Mouse (Mus musculus) cortical plate, adult 2 months (tissue): ENCODE measurements at regions not wholly inside any gene's neighbourhood (a gene's known extent, or its start where the extent isn't known, plus 50 kb on each side); places are given as distances from the start of the nearest gene placed in this dataset.
A peak's percentile ranks its signal among the peaks of the same experiment; 100 is the strongest.

Experiments
- H3K27ac ChIP-seq: fragments of 200-500 bp; 2 replicates; pipeline ENCODE4 v1.5.1; 2012; ENCODE audit warnings: low read length, control low read depth, inconsistent platforms; ENCODE audit not compliant: insufficient read depth
- H3K4me1 ChIP-seq: fragments of 200-500 bp; 2 replicates; pipeline ENCODE4 v1.6.1; 2011; ENCODE audit warnings: low read length; ENCODE audit not compliant: control insufficient read depth, insufficient read depth
- H3K4me3 ChIP-seq: fragments of 200-500 bp; 2 replicates; pipeline ENCODE4 v1.5.1; 2011; ENCODE audit warnings: mild to moderate bottlenecking, low read length, control low read depth; ENCODE audit not compliant: insufficient read depth
- CTCF ChIP-seq: fragments of 200-500 bp; IDR thresholded peaks from 2 replicates; pipeline ENCODE4 v1.5.1; 2011; ENCODE audit warnings: mild to moderate bottlenecking, control low read depth, low read length; ENCODE audit not compliant: insufficient read depth; ENCODE audit errors: extremely low read depth
- POLR2A ChIP-seq: fragments of 200-500 bp; IDR thresholded peaks from 2 replicates; pipeline ENCODE4 v1.6.1; 2011; ENCODE audit warnings: mild to moderate bottlenecking, low read length, control low read depth; ENCODE audit not compliant: insufficient read depth; ENCODE audit errors: extremely low read depth

DNA sequence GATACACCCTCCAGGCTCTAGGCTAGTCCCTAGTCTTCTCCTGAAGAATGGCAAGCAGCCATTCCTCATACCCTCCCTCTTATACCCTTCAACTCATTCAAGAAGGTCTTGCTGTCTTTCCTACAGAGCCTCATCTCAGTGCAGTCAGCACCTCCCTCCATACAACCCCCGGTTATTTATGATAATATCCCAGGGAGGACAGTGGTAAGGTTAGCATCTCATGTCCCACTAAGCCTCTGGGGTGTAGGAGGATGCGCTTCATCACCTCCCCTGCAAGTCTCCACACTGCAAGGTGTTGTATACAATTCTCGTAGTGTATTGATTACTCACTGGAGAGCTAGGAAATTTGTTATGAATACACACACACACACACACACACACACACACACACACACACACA lies 80.2 kb upstream of the Shisa6 start:
- H3K4me1 ChIP-seq: no peaks in the 10 kb centered on the region
- H3K4me3 ChIP-seq: no peak overlapping the region
- TF ChIP-seq POLR2A: no peak
- no peak for TF ChIP-seq CTCF
- no peak overlapping the region for H3K27ac ChIP-seq

- H3K4me1 ChIP-seq: no peaks in the 10 kb centered on the region
- TF ChIP-seq POLR2A: no peak
- no peak overlapping the region for H3K27ac ChIP-seq
- H3K4me3 ChIP-seq: no peak overlapping the region
These were observed 80.9 kb upstream of the Shisa6 start for GRCm38 (mm10) chr11:66606646-66607045.

GRCm38 (mm10) chr11:66609733-66610132 lies 84.0 kb upstream of the Shisa6 start:
- Histone ChIP-seq H3K4me3 (no peak overlapping the region), H3K4me1 (no peaks in the 10 kb centered on the region), H3K27ac (no peak overlapping the region)
- TF ChIP-seq POLR2A (no peak), CTCF (no peak)

GRCm38 (mm10) chr11:66613150-66613549 lies 87.4 kb upstream of the Shisa6 start:
- H3K4me1 ChIP-seq: no peaks in the 10 kb centered on the region
- H3K4me3 ChIP-seq: no peak overlapping the region
- no peak overlapping the region for H3K27ac ChIP-seq
- TF ChIP-seq CTCF: peak; percentile 53
- no peak for TF ChIP-seq POLR2A

DNA sequence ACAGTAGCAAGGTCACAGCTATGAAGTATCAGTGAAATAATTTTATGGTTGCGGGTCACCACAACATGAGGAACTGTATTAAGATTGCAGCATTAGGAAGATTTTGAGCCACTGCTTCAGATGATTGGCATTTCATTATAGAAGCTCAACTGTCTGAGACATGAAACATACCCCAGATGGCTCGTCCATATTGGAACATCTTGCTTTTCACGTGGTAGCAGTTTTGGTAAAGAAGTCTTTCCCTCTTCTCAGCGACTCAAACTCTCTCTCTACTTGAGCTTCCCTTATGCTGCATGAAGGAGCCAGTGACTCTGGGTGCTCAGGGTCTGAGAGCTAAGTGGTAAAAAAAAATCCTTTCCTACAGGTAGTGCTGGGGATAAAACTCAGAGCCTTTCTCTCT lies 99.7 kb upstream of the Shisa6 start:
- TF ChIP-seq POLR2A: no peak
- Histone ChIP-seq H3K4me3 (no peak overlapping the region), H3K4me1 (no peaks in the 10 kb centered on the region), H3K27ac (no peak overlapping the region)

- Histone ChIP-seq H3K27ac (no peak overlapping the region), H3K4me1 (no peaks in the 10 kb centered on the region), H3K4me3 (no peak overlapping the region)
- no peak for TF ChIP-seq CTCF
These were observed 131.0 kb upstream of the Shisa6 start for GRCm38 (mm10) chr11:66656810-66657209.

- no peak overlapping the region for H3K4me3 ChIP-seq
- H3K4me1 ChIP-seq: no peaks in the 10 kb centered on the region; the same call in 1 of the 2 replicates
- no peak overlapping the region for H3K27ac ChIP-seq
- TF ChIP-seq CTCF: no peak
- no peak for TF ChIP-seq POLR2A
These were observed 148.8 kb upstream of the Shisa6 start for GRCm38 (mm10) chr11:66674581-66674980.

DNA sequence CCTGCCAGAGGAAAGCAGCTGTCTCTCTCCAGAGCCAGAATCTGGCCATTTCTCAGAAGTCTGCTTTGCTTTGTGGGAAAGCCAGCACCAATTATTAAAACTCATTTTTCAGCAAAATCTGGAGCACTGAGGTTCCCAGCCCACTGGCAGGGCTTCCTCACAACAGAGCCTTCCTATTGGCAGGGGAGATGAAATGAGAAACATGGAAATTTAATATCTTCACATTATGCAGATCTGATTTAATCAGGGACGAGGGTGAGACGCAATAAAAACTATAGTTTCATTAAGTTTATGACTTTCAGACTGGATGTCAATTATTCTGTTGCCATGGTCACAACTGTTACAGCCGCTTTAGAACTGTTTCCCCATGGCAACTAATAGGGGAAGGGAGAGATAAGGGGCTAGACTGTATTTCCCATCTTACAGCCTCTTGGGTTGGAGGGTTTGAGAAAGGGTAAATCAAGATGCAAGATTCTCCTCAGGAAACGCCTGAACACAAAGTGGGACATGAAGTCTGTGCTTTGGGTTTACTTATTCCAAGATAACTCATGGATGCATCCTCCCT lies 154.4 kb upstream of the Shisa6 start:
- Histone ChIP-seq H3K4me1 (no peaks in the 10 kb centered on the region), H3K27ac (no peak overlapping the region)
- TF ChIP-seq CTCF (no peak), POLR2A (no peak)

GRCm38 (mm10) chr11:66681892-66682291 lies 156.1 kb upstream of the Shisa6 start:
- no peak overlapping the region for H3K4me3 ChIP-seq
- H3K27ac ChIP-seq: no peak overlapping the region
- H3K4me1 ChIP-seq: no peaks in the 10 kb centered on the region
- TF ChIP-seq CTCF (no peak), POLR2A (no peak)

More for the DNA sequence above, 154.4 kb upstream of the Shisa6 start:
- no peak overlapping the region for H3K4me3 ChIP-seq

DNA sequence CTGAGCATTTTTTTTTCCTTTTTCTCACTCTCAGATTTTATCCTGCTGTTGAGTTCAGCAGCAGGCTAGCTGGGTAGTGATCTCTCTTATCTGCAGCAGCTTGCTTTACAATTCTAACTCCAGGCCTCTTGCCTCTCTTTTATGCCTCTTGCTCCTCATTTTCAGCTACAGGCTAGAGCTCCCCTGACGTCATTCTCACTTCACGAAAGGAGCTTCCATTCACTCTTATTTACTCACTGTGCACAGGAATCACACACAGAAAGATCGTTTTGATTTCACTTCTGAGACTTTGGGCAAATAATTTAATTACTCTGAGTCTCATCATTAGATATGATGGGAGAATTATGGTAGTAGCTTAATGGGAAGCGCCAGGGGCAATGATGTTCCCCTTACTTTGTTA lies 158.4 kb upstream of the Shisa6 start:
- TF ChIP-seq POLR2A: no peak
- no peak for TF ChIP-seq CTCF
- Histone ChIP-seq H3K4me3 (no peak overlapping the region), H3K4me1 (no peaks in the 10 kb centered on the region), H3K27ac (no peak overlapping the region)

- TF ChIP-seq POLR2A (no peak), CTCF (no peak)
- no peak overlapping the region for H3K4me3 ChIP-seq
- H3K27ac ChIP-seq: no peak overlapping the region
- H3K4me1 ChIP-seq: no peaks in the 10 kb centered on the region
These were observed 169.0 kb upstream of the Shisa6 start for GRCm38 (mm10) chr11:66694651-66695266.
